Mouse (Mus musculus) left cerebral cortex, adult 8-10 months (tissue): ENCODE measurements at regions not wholly inside any gene's neighbourhood (a gene's known extent, or its start where the extent isn't known, plus 50 kb on each side); places are given as distances from the start of the nearest gene placed in this dataset.
"Not testable (repeated sequence)": the region's sequence is repeated elsewhere in the genome, so short reads cannot be mapped to it uniquely, and the experiment has no call there.

ENCODE experiments used
- DNase-seq, 2 experiments: peaks; one replicate each; pipeline ENCODE4 v3.0.0; 2022; ENCODE audit warnings: low spot score in 2 of 2

DNA sequence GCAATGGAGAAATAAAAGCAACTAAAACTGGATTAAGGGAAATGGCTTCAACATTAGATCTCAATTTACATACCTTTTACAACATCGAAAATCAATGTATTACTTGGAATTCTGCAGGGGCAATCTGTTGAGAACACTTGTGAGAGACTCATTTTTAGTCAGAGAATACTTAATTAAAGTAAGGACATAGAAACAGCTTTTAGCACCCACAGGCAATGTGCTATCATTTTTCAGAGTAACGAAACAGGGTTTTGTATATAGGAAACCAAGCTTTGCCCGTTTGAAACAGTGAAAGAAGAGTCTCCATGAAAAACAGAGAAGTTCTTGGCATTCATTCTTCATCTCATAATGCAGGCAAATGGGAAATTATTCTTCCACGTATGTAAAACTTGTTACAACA lies 196.4 kb downstream of the Tdrd3 start:
- no peak for DNase-seq

DNA sequence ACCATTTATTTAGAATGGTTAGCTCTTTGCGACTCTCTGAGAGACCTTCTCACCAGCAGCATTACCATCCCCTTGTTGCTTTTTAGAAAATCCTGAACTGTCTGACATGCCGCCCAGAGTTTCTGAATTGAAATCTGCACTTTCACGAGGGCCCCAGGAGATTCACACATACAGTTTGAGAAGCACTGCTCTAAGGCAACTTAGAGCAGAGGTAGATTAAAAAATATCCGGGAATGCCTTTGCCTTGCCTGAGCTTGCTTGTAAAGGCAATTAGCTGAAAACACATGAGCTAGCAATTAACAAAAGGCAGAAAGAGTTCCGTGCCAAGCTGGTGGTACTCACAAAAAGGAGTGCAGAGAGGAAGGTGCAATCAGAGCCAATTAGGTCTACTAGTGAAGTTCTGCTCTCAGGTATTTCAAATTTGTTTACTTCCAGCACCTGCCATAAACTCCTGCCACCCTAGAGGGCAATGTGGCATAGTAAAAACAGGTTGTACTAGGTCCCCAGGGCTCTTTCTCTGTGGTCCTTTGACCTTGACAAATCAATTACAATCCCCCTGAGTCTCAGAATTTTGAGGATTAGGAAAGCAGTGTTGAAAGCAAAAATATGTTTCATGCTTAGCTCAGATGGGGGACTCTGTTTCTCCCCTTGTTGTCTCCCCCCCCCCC lies 203.1 kb downstream of the Tdrd3 start:
- DNase-seq: no peak

DNA sequence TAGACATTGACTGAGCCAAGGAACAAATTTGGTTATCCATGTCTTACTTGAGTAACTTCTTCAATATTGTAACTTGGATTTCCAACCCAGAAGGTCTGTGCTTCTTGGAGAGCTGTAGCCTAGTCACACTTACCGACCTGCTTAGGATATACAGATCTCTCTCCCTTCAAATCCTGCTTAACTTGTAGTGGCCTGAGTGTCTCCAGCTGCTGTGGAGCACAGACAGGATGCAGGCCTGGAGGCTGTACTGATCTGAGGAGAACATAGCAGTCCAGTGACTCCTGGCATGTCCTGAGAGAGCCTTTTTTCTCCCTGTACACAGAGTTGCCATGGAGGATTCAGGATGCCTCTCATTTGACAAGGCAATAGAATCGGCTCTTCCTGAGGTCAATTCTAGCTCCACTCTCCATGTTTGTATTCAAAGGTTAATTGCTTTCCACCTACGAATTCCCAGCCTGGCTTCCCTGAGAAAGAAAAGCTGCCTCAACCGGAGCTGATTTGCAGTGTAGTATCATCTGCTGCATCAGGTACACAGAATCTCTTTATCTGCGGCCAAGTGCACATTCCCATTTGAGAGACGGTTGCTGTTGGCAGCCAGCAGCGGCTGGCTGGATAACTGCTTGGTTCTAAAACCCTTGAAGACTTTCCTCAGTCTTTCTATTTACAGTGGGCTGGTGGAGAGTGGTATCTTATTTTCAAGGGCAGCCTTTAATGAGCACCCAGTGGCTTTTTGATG lies 214.8 kb downstream of the Tdrd3 start:
- no peak for DNase-seq

DNA sequence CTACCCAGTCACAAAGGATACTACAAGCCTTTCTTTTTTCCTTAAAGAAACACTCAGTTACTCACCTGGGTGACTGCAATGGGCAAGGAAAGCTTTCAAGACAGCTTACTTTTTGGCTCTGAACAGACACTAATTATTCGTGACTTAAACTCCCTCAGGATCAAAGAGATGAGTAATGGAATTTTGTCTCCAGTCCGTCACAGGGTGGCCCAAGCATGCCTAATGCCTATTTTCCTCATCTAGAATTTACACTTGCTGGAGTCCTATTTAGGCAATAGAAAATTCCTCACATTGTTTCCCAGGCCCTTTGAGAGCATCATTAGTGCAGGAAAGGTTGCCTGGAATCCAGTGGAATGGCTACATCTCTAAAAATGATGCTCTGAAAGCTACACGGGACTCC lies 218.2 kb downstream of the Tdrd3 start:
- DNase-seq: no peak

DNA sequence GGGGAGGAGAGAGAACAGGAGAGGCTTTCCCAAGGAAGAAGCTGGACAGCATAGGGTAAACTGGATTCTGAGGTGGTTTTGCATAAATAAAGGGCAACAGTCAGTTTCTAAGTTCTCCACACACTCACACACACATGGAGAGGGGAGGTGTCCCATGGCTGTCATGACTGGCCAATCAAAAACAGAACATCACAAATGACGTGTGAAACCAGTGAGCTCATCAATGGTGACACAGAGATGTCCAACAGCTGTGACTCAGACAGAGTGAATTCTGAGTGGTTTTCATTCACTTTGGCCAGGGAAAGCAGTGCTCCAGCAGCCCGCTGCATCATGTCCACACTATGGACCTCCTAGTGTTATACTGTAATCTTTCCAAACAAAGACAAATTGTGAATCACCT lies 220.7 kb downstream of the Tdrd3 start:
- no peak for DNase-seq

DNA sequence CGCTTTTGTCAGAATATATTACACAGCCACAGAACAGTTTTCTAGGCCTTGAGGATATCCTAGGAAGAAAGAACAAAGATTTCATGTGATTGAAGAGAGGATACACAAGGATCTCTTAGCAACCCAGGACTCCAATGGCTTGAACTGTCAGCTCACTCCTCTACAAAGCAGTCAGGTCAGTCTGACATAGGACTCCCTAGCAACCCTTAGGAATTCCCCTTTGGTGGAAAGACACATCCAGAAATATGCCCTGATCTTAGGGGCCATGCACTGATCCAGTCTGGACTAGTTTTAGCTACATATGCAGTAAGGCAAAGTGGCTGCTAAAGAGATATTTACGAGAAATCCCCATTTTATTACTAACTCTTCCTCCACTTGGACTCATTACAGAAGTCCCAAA lies 251.5 kb downstream of the Tdrd3 start:
- DNase-seq: no peak

DNA sequence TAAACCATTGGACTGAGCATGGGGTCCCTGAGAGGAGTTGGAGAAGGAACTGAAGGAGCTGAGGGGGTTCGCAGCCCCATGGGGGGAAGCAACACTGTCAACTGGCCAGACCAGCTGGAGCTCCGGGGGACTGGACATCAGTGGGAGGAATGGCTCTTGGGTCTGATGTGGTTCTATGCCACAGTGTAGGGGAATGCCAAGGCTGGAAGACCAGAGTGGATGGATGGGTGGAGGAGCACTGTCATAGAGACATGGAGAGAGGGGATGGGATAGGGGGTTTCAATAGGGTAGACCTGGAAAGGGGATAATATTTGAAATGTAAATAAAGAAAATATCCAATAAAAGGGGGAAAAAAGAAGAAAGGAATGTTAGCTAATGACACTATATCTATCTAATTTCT lies 253.1 kb downstream of the Tdrd3 start:
- no peak for DNase-seq

DNA sequence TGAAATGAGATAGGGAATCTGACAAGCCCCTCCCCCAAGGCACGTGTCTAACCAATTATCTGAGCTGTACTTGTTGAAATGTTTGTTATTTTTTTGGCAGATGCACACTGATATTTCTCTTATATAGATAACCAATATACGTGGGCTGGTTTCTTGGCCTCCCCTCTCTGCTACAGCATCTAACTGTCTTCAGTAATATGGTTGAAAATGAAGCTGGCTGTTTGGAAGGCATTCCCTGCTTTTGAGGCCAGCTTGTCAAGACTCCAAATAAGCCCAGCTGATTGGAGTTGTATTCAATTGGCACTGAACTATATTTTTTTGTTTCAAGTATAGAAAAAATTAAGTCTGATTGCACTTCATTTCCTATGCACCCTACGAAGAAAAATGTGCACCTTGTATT lies 264.3 kb downstream of the Tdrd3 start:
- DNase-seq: no peak

DNA sequence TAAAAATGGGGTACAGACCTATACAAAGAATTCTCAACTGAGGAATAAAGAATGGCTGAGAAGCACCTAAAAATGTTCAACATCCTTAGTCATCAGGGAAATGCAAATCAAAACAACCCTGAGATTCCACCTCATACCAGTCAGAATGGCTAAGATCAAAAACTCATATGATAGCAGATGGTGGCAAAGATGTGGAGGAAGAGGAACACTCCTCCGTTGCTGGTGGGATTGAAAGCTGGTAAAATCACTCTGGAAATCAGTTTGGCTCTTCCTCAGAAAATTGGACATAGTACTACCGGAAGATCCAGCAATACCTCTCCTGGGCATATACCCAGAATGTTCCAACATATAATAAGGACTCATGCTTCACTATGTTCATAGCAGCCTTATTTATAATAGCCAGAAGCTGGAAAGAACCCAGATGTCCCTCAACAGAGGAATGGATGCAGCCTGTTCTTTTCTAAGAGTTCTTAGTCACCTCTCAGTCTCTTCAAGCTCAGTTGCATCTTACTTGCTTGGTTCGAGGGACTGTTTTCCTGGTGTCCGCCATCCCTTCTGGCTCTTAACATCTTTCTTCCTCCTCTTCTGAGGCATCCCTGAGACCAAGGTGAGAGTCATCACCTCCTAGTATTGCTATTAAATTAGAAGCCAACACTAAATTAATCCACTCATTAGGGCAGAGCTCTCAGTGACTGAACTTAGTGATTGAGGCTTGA lies 266.8 kb downstream of the Tdrd3 start:
- peak in 1 of 2 experiments; percentile 31 for DNase-seq

DNA sequence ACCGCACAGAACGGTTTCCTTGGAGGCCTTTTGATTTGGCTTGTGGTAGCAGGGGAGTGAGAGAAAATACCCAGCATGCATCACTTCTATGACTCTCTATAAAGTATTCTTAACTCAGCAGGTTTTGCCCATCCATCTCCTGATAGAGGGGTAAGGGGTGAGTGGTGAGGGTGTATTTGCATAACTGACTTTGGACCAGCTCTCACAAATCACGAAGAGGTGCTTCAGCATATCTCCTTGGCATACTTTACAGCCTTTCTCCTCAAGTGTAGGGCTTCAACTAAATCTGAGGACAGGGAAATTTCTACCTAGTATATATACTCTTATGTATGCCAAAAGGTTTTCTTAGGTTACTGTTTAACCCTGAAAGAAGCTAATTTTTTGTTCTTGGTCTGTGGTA lies 273.4 kb downstream of the Tdrd3 start:
- no peak for DNase-seq

DNA sequence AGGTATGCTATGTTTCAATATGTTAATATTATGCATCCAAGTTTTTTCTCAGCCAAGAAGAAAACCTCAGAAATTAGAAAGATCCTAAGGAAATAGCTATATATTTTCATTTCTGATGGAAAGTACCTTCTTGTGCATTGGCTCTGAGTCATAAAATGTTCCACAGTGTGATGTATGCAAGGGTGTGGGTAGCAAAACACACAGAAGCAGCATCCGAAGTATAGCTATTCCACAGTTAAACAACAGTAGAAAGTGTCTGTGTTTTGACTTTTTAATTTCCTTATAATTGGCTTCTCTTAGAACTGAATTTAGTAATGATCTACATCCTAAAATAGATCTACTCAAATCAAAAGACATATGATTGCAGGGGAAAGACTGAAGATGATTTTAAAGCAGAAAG lies 320.0 kb downstream of the Tdrd3 start:
- no peak for DNase-seq

DNA sequence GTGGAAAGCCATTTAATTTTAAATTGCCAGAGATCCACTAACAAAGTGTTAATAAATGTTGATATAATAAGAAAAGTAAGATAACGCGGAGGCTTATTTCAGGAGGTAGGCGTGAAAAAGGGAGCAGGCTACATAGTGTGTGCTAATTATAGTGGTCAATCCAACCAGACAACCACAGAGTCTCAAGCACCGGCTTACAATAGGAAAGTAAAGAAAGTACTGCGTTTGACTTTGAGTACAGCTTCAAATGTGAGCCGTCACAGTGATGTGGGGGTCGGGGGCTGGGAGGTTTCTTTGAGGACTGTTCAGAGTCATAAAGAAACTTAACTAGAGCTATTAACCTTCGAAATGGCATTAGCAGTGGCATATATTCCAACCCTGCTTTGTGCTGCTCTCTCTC lies 329.1 kb downstream of the Tdrd3 start:
- DNase-seq: no peak

DNA sequence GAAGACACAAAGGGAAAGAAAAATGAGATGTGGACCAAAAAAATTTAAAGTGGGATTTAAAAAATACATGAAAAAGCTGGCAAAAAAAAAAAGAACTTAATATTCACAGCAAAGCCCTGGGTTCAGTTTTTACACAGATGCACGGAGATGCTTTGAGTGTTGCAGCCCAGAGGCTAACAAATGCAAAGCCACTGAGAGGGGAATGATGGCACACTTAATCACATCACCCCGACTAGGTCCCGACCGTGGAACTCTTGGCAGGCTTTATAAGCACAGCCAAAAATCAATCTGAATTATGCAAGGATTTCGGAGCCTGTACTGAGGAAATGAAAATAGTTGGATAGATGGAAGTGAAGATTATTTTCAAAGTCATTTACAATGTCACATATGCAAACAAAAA lies 329.6 kb downstream of the Tdrd3 start:
- DNase-seq: no peak

DNA sequence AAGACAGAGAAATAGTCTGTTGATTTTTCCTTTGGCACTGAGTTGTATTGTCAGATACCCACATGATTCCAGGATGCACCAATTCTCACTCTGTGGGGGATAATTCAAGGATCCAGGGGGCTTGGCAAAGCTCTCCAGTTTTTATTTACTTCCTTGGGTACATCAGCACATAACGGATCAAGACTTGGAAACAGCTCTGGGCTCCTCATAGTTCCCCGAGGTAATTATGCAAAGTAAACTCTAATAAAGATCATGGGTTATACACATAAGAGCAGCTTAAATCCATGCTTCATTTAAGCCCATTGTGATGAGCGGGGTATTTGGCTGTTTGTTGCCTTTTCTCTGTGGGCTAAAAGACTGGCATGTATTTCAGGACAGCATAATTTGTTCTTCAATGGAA lies 332.6 kb downstream of the Tdrd3 start:
- no peak for DNase-seq

DNA sequence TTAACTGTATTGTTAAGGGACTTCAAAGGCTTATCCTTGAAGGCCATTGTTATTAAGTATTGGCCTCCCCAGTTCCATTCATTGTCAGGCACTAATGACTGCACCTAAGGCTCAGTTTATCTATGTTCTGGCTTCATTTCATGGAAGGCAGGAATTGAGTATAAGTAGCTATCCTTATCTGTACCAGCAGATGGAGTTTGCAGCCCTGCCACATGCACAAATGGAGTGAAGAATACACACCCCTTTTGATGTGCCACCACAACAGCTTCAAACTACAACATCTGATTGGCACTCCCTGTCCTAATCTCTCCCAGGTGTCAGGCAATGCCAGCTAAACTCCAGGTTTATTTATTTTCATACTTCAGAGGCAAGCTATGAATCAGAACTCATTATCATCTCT lies 333.3 kb downstream of the Tdrd3 start:
- DNase-seq: no peak

DNA sequence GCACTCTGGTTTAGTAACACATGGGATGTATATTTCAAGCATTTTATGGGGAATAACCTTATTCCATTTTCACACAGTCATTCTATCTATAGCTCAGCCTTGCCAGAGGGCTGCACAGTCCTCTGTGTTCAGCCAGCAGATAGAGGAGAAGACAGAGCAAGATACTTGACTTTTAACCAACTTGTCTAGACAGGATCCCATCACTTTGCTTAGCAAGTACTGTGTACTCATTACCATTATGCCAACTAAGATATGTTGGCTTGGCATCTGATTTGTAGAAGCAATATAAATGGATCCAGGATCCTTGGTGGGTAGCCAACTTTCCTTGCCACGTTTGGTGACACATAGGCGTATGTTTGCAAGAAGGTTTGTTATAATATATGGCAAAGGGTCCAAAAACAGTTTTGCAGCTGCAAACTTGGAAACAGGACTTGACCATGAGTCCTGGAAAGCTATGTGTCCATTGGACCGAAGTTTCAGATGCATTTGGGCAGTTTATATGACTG lies 334.3 kb downstream of the Tdrd3 start:
- DNase-seq: no peak

DNA sequence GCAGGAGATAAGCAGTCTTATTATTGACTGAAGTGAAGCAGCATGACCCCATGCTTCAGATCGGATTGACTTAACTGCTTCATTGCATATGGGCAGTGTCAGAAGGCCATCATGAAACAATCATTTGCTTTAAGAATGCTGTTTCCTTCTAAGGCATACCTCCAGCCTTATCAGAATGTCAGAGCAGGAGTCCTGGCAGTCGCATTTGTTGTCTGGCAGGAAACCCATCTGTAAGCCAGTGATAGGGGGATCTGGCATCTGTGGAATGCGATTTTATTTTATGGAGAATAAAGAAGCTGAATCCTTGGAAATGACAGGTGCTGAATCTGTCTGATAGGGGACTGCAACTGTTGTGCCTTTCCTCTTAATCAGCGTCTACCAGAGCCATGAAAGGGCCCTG lies 338.3 kb downstream of the Tdrd3 start:
- DNase-seq: no peak

DNA sequence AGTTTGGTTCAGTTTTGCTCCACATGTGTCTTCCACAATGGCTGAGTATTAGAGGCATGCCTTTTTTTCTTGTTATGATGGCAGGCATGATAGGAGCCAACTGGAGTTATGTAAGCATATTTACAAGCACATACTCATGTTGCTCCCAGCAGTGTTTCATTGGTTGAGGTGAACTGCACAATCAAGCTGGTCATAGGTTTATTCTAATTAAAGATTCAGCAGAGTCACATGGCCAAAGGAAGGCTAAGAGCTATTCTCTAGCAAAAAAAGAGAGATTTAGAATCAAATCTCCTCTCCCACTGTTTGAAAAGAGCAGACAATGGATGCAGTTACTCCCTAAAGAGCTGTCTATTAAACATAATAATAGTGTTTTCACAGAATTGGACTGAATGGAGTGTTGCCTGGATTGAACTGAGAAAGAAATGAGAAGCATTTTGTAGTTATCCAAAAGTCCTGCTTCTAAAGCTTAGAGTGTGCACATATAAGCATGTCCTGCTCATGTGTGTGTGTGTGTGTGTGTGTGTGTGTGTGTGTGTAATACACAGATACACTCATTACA lies 359.0 kb downstream of the Tdrd3 start:
- DNase-seq: no peak

DNA sequence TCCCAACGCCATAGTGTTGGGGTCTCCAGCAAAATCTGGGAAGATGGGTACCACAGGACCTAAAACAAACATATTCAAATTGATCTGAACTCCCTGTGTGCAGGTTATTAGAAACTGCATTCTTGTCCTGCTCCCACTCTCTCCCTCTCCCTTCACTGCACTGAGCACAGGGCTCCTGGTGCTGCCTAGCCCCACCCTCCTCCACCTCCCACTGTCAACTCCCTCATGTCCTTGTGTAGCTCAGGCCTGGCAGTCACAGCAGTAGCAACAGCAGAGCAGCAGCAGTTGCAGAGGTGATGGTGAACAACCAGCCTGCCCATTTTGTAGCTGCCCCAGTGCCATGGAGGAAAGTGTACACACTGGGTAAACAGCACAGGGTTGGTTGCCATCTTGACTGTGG lies 383.4 kb downstream of the Tdrd3 start:
- DNase-seq: no peak

DNA sequence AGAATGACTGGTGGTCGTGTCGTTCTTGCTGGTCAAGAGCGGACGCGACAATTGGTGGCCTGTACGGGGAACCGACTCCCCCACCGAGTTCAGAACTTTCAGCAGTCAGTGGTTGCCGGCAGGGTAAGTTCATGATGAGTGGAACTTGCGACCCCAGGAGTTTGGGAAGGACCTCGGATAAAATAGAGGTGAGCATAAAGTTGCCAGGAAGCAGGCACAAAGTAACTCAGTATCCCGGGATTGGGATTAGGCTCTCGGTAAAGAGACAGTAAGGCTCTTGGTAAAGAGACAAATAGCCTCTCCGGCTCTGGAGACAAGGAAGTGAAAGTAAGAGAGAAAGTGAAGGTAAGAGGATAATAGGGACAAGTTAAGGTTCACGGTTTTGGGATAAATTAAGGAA lies 393.2 kb downstream of the Tdrd3 start:
- DNase-seq: not testable (repeated sequence)

DNA sequence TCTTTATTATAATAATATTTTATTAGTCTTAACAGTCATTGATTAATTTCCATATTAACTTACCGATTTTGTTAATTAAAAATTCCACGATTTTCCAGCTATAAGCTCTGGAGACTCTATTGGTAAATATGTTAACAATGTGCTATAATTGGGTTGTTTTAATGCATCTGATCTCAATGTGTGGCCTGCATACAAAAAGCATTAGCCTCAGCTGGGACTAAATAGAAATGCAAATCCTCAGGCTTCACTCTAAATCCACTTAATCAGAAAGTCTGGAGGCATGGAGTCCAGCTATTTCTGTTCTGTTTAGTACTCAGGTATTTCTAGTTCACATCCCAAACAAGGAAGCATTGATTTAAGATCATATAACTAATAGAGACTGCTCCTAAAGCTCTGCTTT lies 427.7 kb downstream of the Tdrd3 start:
- DNase-seq: no peak

DNA sequence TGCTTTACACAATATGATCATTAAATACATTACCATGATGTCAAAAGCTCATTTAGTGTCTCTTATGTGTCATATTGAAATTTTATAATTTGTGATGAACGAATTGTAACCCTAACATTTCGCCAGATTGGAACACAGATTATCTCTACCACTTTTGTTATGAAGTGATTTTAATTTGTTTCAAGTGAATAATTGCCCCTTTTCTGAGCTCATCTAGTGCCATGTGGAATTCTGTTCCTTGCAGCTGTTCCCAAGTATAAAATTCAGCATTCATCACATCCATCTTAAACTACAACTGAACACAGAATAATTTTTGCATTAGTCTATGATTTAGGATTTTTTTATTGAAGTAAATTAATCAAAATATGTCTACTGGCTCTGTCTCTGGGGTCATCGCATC lies 445.0 kb downstream of the Tdrd3 start:
- no peak for DNase-seq
